Mouse (Mus musculus): ENCODE measurements around the gene Sgcd. TPM values are rescaled to one million over a fixed set of nuclear protein-coding genes. Genes with fewer than 3 reads are reported as not detected.
"Not testable (repeated sequence)": the region's sequence is repeated elsewhere in the genome, so short reads cannot be mapped to it uniquely, and the experiment has no call there.

The Sgcd gene
- polyA plus RNA-seq, 1 experiment from 2014 or later: 2.8 TPM

DNA sequence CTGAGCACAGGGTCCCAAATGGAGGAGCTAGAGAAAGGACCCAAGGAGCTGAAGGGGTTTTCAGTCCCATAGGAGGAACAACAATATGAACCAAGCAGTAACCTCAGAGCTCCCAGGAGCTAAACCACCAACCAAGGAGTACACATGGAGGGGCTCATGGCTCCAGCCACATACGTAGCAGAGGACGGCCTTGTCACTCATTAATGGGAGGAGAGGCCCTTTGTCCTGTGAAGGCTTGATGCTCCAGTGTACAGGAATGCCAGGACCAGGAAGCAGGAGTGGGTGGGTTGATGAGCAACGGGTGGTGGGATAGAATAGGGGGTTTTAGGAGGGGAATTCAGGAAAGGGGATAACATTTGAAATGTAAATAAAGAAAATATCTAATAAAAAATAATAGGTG lies 225.2 kb downstream of the Sgcd start:
- ATAC-seq; H3K9me3 ChIP-seq; H3K27me3 ChIP-seq (replicated peaks); H3K4me2 ChIP-seq (replicated peaks); H3K9ac ChIP-seq; H3K27ac ChIP-seq; H3K4me3 ChIP-seq (replicated peaks); H3K36me3 ChIP-seq; H3K4me1 ChIP-seq (replicated peaks): not testable (repeated sequence)
- 77% methylated on average over 3 of the region's 3 CpGs for WGBS

DNA sequence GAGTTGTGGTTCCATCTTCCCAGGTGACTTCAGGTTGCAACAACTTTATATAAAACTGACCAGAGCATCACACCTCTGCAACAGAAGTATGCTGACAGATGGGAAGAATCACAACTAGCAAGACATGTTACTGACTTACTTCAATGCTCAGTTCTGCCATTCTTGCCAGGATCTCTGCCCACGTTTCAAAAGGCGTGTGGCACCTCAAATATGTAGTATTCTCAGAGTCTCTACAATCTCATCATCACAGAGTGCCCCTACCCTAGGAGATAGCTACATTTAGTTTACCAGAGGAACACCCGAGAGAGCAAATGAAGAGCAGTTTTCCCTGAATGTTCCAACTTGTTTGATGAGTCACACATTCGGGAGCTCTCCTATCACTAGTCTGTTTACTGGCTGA lies 229.8 kb downstream of the Sgcd start:
- Histone ChIP-seq H3K4me3 (replicated peaks) (no peak overlapping the region), H3K36me3 (no peaks in the 10 kb centered on the region), H3K27ac (no peak overlapping the region), H3K4me1 (replicated peaks) (no peaks in the 10 kb centered on the region), H3K9ac (no peak overlapping the region), H3K9me3 (no peaks in the 10 kb centered on the region), H3K27me3 (replicated peaks) (no peaks in the 10 kb centered on the region), H3K4me2 (replicated peaks) (no peak overlapping the region)
- WGBS: 75% methylated on average over 4 of the region's 4 CpGs
- ATAC-seq: no peak

DNA sequence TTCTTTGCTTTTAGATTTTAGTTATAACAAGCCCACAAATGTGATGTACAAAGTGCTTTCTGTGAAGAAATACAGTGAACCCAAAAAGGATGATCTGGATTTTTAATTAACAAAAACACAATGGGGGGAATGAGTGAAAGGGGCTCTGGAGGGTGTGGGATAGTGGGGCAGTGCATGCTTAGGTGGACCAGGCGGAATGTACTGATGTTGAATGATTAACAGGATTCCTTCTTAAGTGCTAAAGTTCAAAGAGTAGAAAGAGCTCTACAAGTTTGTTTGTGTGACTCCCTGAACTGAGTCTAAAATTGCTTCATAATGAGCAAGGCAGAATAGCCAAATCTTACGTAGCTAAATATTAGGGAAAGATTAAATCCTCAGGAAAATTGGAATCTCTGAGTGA lies 246.0 kb downstream of the Sgcd start:
- no peaks in the 10 kb centered on the region for H3K9me3 ChIP-seq
- H3K27me3 ChIP-seq (replicated peaks): no peaks in the 10 kb centered on the region
- H3K27ac ChIP-seq: no peak overlapping the region
- no peaks in the 10 kb centered on the region for H3K36me3 ChIP-seq
- ATAC-seq: peak; percentile 77; the same call in 1 of the 2 replicates
- no peak overlapping the region for H3K4me3 ChIP-seq (replicated peaks)
- no peaks in the 10 kb centered on the region for H3K4me1 ChIP-seq (replicated peaks)
- no peak overlapping the region for H3K4me2 ChIP-seq (replicated peaks)
- H3K9ac ChIP-seq: no peak overlapping the region
- WGBS: 53% methylated on average over 2 of the region's 2 CpGs

DNA sequence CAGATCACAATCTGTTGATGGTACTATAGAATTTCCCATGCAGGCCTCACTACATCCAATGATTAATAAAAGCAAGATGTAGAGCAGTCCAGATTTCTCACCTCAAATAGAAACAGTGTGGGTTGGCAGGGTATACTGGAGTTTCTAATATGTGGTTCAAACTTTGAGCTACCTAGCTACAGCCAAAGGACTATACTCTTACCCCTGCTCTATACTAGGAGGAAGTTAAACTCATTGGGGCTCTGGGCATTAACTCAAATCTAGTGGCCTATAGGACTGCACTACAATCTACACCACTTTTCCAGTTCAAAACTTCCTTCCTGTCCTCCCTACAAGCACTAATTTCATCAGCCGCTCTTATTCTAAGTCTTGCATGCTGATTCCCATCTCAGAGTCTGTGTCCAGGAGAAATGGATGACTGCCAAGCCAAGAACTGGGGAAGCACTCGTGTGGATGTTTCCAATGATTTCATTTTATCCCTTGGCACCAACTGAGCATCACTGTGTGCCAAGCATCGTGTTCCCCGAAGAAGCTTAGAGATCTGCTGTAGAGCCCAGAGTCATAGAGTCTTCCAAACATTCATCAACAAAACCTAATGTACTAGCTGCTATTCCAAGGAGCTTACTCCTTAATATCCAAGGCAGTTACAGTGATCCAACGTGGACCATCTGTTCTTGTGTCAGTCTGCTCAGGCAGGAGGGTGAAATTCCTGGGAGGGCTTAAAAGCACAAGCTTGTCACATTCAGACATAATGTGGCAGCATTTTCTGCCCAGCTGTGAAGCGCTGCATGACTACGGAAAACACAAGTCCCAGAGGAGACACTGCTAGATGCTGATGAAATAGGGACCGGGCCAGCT lies 283.6 kb downstream of the Sgcd start:
- H3K9ac ChIP-seq: no peak overlapping the region
- no peaks in the 10 kb centered on the region for H3K36me3 ChIP-seq
- no peak for ATAC-seq
- H3K27me3 ChIP-seq (replicated peaks): no peaks in the 10 kb centered on the region
- H3K27ac ChIP-seq: no peak overlapping the region; the same call in 1 of the 2 replicates
- no peak overlapping the region for H3K4me2 ChIP-seq (replicated peaks)
- H3K4me3 ChIP-seq (replicated peaks): no peak overlapping the region
- no peaks in the 10 kb centered on the region for H3K4me1 ChIP-seq (replicated peaks)
- no peaks in the 10 kb centered on the region for H3K9me3 ChIP-seq
- 68% methylated on average over 8 of the region's 8 CpGs for WGBS

DNA sequence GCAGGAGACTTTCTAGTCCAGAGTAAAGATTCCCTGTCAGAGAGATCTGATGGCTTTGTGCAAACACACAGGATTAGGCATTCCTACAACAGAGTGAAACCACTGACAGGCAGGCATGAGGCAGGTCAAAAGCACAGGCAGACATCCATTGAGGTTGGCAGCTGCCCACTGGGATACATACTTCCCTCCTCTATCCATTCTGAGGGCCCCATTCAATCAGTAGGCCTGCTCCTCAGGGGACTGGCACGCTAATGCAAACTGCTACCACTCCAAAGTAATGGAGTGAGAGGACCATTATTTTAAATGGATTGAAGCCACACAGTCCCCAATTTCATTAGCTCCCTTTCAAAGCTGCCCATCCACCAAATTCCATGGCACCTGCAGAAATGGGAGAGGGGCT lies 293.2 kb downstream of the Sgcd start:
- no peaks in the 10 kb centered on the region for H3K27me3 ChIP-seq (replicated peaks)
- 64% methylated on average over 1 of the region's 1 CpGs for WGBS
- no peaks in the 10 kb centered on the region for H3K36me3 ChIP-seq
- no peak overlapping the region for H3K4me3 ChIP-seq (replicated peaks)
- no peak overlapping the region for H3K27ac ChIP-seq
- no peaks in the 10 kb centered on the region for H3K4me1 ChIP-seq (replicated peaks)
- H3K4me2 ChIP-seq (replicated peaks): no peak overlapping the region
- H3K9ac ChIP-seq: no peak overlapping the region
- no peak for ATAC-seq
- H3K9me3 ChIP-seq: no peaks in the 10 kb centered on the region

DNA sequence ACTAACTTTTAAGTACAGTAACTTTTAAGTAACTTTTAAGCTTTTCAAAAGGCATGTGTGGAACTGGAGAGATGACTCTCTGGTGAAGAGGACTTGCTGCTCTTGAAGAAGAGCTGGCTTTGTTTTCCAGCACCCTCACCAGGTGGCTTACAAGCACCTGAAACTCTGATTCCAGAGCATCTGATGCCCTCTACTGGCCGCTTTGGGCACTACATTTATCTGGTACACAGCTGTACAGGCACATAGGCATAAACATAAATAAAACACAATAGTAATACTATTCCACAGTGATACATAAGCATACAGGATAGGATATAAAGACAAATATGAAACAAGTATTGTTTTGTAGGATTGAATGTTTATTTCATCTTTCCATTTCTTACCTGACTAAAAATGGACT lies 330.6 kb downstream of the Sgcd start:
- no peaks in the 10 kb centered on the region for H3K36me3 ChIP-seq
- no peak overlapping the region for H3K9ac ChIP-seq
- no peak for ATAC-seq
- H3K4me2 ChIP-seq (replicated peaks): no peak overlapping the region
- no peaks in the 10 kb centered on the region for H3K9me3 ChIP-seq
- H3K4me3 ChIP-seq (replicated peaks): no peak overlapping the region
- no peak overlapping the region for H3K27ac ChIP-seq
- H3K27me3 ChIP-seq (replicated peaks): no peaks in the 10 kb centered on the region
- no peaks in the 10 kb centered on the region for H3K4me1 ChIP-seq (replicated peaks)
- 3% methylated on average over 1 of the region's 1 CpGs for WGBS

DNA sequence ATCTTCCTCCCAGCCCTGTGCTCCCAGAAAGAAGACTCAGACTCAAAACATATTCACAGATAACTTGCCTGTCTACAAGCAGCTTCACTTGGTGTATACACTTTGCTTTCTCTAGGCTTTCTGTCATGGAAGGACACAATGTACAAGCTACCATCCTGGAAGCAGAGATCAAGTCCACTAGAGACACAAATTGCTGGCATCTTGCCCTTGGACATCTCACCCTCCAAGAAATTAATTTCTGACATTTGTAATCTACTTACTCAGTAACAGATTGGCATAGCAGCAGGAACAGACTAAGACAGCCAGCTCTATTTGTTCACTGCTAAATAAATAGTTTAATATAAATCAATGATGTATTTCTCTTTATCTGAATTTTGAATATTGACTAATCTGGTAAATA lies 342.9 kb downstream of the Sgcd start:
- H3K27ac ChIP-seq: no peak overlapping the region
- no peaks in the 10 kb centered on the region for H3K9me3 ChIP-seq
- H3K4me3 ChIP-seq (replicated peaks): no peak overlapping the region
- H3K4me1 ChIP-seq (replicated peaks): no peaks in the 10 kb centered on the region
- H3K9ac ChIP-seq: no peak overlapping the region
- no peak for ATAC-seq
- no peak overlapping the region for H3K4me2 ChIP-seq (replicated peaks)
- no peaks in the 10 kb centered on the region for H3K27me3 ChIP-seq (replicated peaks)
- no peaks in the 10 kb centered on the region for H3K36me3 ChIP-seq

DNA sequence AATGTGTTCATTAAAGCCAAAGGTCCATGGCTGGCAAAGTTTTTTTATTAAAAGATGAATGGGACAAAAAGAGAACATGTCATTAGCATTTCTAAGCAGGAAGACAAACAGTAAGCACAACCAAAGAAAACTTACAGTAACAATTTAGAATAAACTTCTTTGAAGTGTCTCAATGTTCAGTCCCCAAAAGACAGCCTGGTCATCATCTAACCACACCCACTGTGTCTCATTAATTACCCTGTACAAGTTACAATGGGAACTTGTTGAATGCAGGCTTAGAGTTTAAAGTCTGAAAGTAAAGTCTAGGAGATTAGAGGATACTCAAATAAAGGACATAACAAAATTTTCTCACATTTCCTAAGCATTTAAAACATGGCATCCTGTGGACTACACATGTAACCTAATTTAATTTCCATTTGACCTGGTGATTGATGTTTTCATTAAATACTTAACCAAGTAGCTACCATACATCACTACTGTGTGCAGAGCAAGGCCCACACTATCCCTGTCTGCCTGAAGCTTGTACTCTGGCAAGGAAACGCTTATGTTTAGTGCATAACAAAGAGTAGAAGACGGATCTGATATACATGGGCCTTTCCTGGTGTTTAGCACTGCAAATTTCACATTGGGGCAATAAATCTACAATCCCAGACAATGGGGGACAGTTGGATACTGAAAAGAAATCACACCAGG lies 347.1 kb downstream of the Sgcd start:
- no peak overlapping the region for H3K4me3 ChIP-seq (replicated peaks)
- H3K27me3 ChIP-seq (replicated peaks): no peaks in the 10 kb centered on the region
- H3K27ac ChIP-seq: no peak overlapping the region
- WGBS: 49% methylated on average over 2 of the region's 2 CpGs
- H3K4me2 ChIP-seq (replicated peaks): no peak overlapping the region
- no peaks in the 10 kb centered on the region for H3K36me3 ChIP-seq
- H3K9ac ChIP-seq: no peak overlapping the region
- ATAC-seq: no peak
- H3K4me1 ChIP-seq (replicated peaks): no peaks in the 10 kb centered on the region
- H3K9me3 ChIP-seq: no peaks in the 10 kb centered on the region

DNA sequence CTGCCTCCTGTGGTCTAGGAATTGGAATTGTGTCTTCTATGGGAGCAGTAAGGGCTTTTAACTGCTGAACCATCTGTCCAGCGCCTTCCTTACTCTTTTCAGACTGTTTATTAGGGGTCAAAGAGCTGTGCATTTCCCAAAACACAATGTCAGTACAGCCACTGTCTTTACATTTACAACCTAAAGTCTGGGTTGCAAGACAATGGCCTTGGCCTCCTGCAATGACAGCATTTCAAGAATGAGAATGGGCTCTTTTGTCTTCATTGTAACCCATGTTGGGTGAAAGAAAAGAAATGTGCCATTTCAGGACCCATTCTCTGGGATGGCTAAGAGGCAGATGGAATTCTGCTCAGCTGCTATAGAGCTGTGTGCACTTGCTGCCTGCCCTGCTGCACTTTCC lies 348.2 kb downstream of the Sgcd start:
- Histone ChIP-seq H3K36me3 (no peaks in the 10 kb centered on the region), H3K4me3 (replicated peaks) (no peak overlapping the region), H3K4me1 (replicated peaks) (no peaks in the 10 kb centered on the region), H3K9me3 (no peaks in the 10 kb centered on the region), H3K4me2 (replicated peaks) (no peak overlapping the region), H3K27me3 (replicated peaks) (no peaks in the 10 kb centered on the region), H3K27ac (no peak overlapping the region), H3K9ac (no peak overlapping the region)
- WGBS: 36% methylated on average over 1 of the region's 1 CpGs
- no peak for ATAC-seq

DNA sequence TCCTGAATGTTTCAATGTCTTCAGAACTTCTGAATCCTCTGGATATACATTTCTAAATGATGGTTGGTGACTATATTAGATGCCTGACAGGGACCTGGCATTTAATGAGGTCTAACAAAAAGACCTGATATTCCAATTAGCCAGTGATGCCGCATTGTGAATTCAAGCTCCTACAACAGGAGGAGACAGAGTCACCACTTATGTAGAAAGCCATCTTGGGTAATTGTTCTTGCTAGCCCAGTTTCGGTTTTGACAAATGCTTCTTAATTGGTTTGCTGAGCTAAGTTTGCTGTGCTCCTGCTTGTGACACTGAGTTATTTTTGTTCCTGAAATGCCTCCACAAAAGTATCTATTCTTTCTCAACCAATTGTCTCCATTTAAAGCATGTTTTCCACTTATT lies 358.6 kb downstream of the Sgcd start:
- H3K9me3 ChIP-seq: no peaks in the 10 kb centered on the region
- WGBS: 86% methylated on average over 2 of the region's 2 CpGs
- no peak overlapping the region for H3K27ac ChIP-seq
- H3K4me3 ChIP-seq (replicated peaks): no peak overlapping the region
- H3K9ac ChIP-seq: no peak overlapping the region
- H3K4me1 ChIP-seq (replicated peaks): no peaks in the 10 kb centered on the region
- no peaks in the 10 kb centered on the region for H3K27me3 ChIP-seq (replicated peaks)
- no peak for ATAC-seq
- no peaks in the 10 kb centered on the region for H3K36me3 ChIP-seq
- no peak overlapping the region for H3K4me2 ChIP-seq (replicated peaks)

DNA sequence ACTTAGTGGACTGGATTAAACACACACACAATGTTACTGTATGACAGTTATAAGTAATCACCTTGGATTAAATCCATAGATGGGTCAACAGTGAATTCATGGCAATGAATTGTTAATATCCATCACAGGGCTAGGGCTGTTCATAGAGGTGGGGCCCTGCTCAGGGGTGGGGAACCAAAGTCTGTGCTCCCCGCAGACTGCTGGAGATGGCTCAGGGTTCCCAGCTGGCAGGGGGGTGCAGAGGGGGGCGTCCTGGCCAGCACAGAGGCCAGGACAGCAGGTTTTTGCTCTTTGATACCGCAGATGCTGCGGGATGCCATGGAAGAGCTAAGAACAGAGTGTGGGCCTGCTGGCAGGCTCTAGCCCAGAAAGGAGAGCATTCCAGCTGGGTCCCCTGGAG lies 378.9 kb downstream of the Sgcd start:
- Histone ChIP-seq H3K4me1 (replicated peaks) (no peaks in the 10 kb centered on the region), H3K4me3 (replicated peaks) (no peak overlapping the region), H3K9me3 (no peaks in the 10 kb centered on the region), H3K27me3 (replicated peaks) (no peaks in the 10 kb centered on the region), H3K4me2 (replicated peaks) (no peak overlapping the region), H3K36me3 (no peaks in the 10 kb centered on the region), H3K9ac (no peak overlapping the region), H3K27ac (no peak overlapping the region)
- ATAC-seq: no peak
- 80% methylated on average over 4 of the region's 4 CpGs for WGBS

DNA sequence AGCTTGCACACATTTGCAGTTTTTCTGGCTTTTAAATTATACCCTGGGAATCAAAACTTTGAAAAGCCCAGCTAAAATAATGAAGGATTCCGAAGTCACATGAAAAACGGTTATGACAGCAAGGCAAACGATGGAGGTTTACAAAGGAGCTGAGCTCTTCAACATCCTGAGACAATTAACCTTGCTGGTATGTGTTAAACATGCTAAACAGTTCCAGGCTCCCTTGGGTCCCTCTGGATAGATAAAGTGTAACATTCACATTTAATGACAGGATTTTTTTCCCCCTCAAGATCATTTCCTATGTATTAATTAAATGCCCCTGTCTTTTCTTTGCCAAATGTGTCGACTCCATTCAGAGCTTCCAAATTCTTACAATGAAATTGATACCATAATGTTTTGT lies 414.1 kb downstream of the Sgcd start:
- Histone ChIP-seq H3K27ac (no peak overlapping the region), H3K4me3 (replicated peaks) (no peak overlapping the region), H3K27me3 (replicated peaks) (no peaks in the 10 kb centered on the region), H3K9me3 (no peaks in the 10 kb centered on the region), H3K4me2 (replicated peaks) (no peak overlapping the region), H3K4me1 (replicated peaks) (no peaks in the 10 kb centered on the region), H3K9ac (no peak overlapping the region), H3K36me3 (no peaks in the 10 kb centered on the region)
- ATAC-seq: no peak
- 71% methylated on average over 4 of the region's 4 CpGs for WGBS

DNA sequence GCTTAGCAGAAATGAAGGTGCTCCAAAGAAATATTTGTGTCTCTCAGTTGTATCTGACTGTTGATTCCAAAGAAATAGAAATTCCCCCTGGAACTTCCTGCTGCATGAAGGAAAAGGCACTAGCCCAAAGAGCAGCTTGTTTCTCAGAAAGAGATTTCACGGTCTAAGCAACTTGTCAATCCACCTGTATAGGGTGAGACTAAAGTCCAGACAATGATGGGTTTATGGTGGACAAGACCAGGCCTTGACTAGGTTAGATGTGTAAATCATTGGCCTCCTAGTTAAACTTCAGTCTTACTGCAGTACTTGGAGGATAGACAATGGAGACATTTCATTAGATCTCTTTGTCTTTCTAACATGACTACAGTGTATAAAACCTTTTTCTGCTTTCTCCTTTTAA lies 420.3 kb downstream of the Sgcd start:
- 62% methylated on average over 1 of the region's 1 CpGs for WGBS
- Histone ChIP-seq H3K4me2 (replicated peaks) (no peak overlapping the region), H3K9ac (no peak overlapping the region), H3K27me3 (replicated peaks) (no peaks in the 10 kb centered on the region), H3K27ac (no peak overlapping the region), H3K36me3 (no peaks in the 10 kb centered on the region), H3K9me3 (no peaks in the 10 kb centered on the region), H3K4me1 (replicated peaks) (no peaks in the 10 kb centered on the region), H3K4me3 (replicated peaks) (no peak overlapping the region)
- no peak for ATAC-seq

Measured in intestine, embryonic 15.5 days (tissue).